Mouse (Mus musculus) T-cell, adult 2 months (primary cell): Measurements from ENCODE around the gene Csrnp1.
"Not testable (repeated sequence)": the region's sequence is repeated elsewhere in the genome, so short reads cannot be mapped to it uniquely, and the experiment has no call there.

Experiments used
- DNase-seq: peaks from one replicate; pipeline ENCODE4 v3.0.0; 2022; ENCODE audit warnings: low spot score

Gene Csrnp1

GRCm38 (mm10) chr9:119984536-119985011, at the start of gene Csrnp1:
Csrnp1 (minus strand) TSS chr9:119984658.
- no peak for DNase-seq

- no peak for DNase-seq
Measured at GRCm38 (mm10) chr9:120032710-120033109, 48.3 kb upstream of the Csrnp1 start.

- peak; percentile 75 for DNase-seq
Measured at GRCm38 (mm10) chr9:120030421-120030820, 46.0 kb upstream of the Csrnp1 start.

GRCm38 (mm10) chr9:120029880-120030279, 45.4 kb upstream of the Csrnp1 start:
- DNase-seq = peak; percentile 36

GRCm38 (mm10) chr9:120027401-120028151, 43.1 kb upstream of the Csrnp1 start:
- peak; percentile 69 for DNase-seq

GRCm38 (mm10) chr9:120024625-120025024, 40.2 kb upstream of the Csrnp1 start:
- DNase-seq = no peak

- DNase-seq = no peak
Measured at GRCm38 (mm10) chr9:120024171-120024570, 39.7 kb upstream of the Csrnp1 start.

- no peak for DNase-seq
Measured at GRCm38 (mm10) chr9:120023086-120023811, 38.8 kb upstream of the Csrnp1 start, which contains the start of gene Xirp1. Xirp1 (minus strand) TSS chr9:120023598.

GRCm38 (mm10) chr9:120021164-120021563, 36.7 kb upstream of the Csrnp1 start:
- no peak for DNase-seq

GRCm38 (mm10) chr9:120020285-120020890, 35.9 kb upstream of the Csrnp1 start:
- peak; percentile 60 for DNase-seq

GRCm38 (mm10) chr9:120016956-120017355, 32.5 kb upstream of the Csrnp1 start:
- DNase-seq = no peak

- no peak for DNase-seq
Measured at GRCm38 (mm10) chr9:120014828-120015227, 30.4 kb upstream of the Csrnp1 start.

- DNase-seq = no peak
Measured at GRCm38 (mm10) chr9:120013251-120013820, 28.9 kb upstream of the Csrnp1 start.

- no peak for DNase-seq
Measured at GRCm38 (mm10) chr9:120012781-120013180, 28.3 kb upstream of the Csrnp1 start.

- not testable (repeated sequence) for DNase-seq
Measured at GRCm38 (mm10) chr9:120012161-120012560, 27.7 kb upstream of the Csrnp1 start.

- DNase-seq = peak; percentile 63
Measured at GRCm38 (mm10) chr9:120011533-120011932, 27.1 kb upstream of the Csrnp1 start.

- DNase-seq = peak; percentile 95
Measured at GRCm38 (mm10) chr9:120010781-120011511, 26.5 kb upstream of the Csrnp1 start.

GRCm38 (mm10) chr9:120009871-120010270, 25.4 kb upstream of the Csrnp1 start:
- no peak for DNase-seq

- no peak for DNase-seq
Measured at GRCm38 (mm10) chr9:120009226-120009841, 24.9 kb upstream of the Csrnp1 start.

GRCm38 (mm10) chr9:120007833-120008232, 23.4 kb upstream of the Csrnp1 start:
- no peak for DNase-seq

GRCm38 (mm10) chr9:120005936-120006335, 21.5 kb upstream of the Csrnp1 start:
- DNase-seq = no peak
